Mouse (Mus musculus) MEL (cell line): ENCODE measurements at regions not wholly inside any gene's neighbourhood (a gene's known extent, or its start where the extent isn't known, plus 50 kb on each side); places are given as distances from the start of the nearest gene placed in this dataset.
A peak's percentile ranks its signal among the peaks of the same experiment; 100 is the strongest.

Experiments used
- DNase-seq: peaks from one replicate; pipeline ENCODE4 v3.0.0; 2011; ENCODE audit warnings: low read depth, low spot score
- H3K27ac ChIP-seq: 2 replicates; pipeline ENCODE4 v1.5.1; 2012; ENCODE audit warnings: low read depth, mild to moderate bottlenecking, control low read depth, low read length, moderate library complexity; ENCODE audit not compliant: control insufficient read depth
- H3K27me3 ChIP-seq, 2 experiments: fragments of 150-350 bp in 1 of 2; sonication (generic) in 1 of 2; 2 replicates each; pipeline ENCODE4 v1.6.1; 2012; ENCODE audit warnings: low read length in 2 of 2, mild to moderate bottlenecking in 2 of 2, improper control_type of control experiment in 1 of 2, moderate library complexity in 1 of 2; ENCODE audit not compliant: insufficient read depth in 2 of 2, control insufficient read depth in 1 of 2
- H3K36me3 ChIP-seq, 2 experiments: 2 replicates each; pipeline ENCODE4 v1.6.1; 2012 to 2014; ENCODE audit warnings: low read length in 2 of 2, improper control_type of control experiment in 1 of 2, inconsistent platforms in 1 of 2, mild to moderate bottlenecking in 1 of 2; ENCODE audit not compliant: insufficient read depth in 2 of 2, control insufficient read depth in 1 of 2
- H3K4me1 ChIP-seq, 2 experiments: fragments of 150-350 bp in 1 of 2; sonication (generic) in 1 of 2; 2 replicates each; pipeline ENCODE4 v1.6.1; 2012; ENCODE audit warnings: low read length in 2 of 2, improper control_type of control experiment in 1 of 2, mild to moderate bottlenecking in 1 of 2; ENCODE audit not compliant: insufficient read depth in 2 of 2, control insufficient read depth in 1 of 2
- H3K4me3 ChIP-seq, 2 experiments: fragments of 150-350 bp in 1 of 2; sonication (generic) in 1 of 2; 2 replicates each; pipeline ENCODE4 v1.5.1; 2012; ENCODE audit warnings: low read depth in 2 of 2, low read length in 2 of 2, mild to moderate bottlenecking in 2 of 2, moderate library complexity in 2 of 2, control low read depth in 1 of 2, improper control_type of control experiment in 1 of 2; ENCODE audit not compliant: control insufficient read depth in 1 of 2, insufficient read depth in 1 of 2
- H3K79me2 ChIP-seq: 2 replicates; pipeline ENCODE4 v1.6.1; 2012; ENCODE audit warnings: mild to moderate bottlenecking, low read length, moderate library complexity; ENCODE audit not compliant: control insufficient read depth, poor library complexity, insufficient read depth
- H3K9ac ChIP-seq: 2 replicates; pipeline ENCODE4 v1.6.1; 2012; ENCODE audit warnings: low read depth, mild to moderate bottlenecking, control low read depth, low read length, moderate library complexity; ENCODE audit not compliant: control insufficient read depth, poor library complexity, severe bottlenecking
- H3K9me3 ChIP-seq: fragments of 150-350 bp; sonication (generic); replicated peaks from 2 replicates; pipeline ENCODE4 v1.6.1; 2012; ENCODE audit warnings: mild to moderate bottlenecking, low read length, improper control_type of control experiment, moderate library complexity; ENCODE audit not compliant: insufficient read depth
- BHLHE40 ChIP-seq: IDR thresholded peaks from 2 replicates; pipeline ENCODE4 v1.6.1; 2012; ENCODE audit warnings: low read depth, mild to moderate bottlenecking, inconsistent platforms, low read length, improper control_type of control experiment, borderline replicate concordance
- CHD1 ChIP-seq: IDR thresholded peaks from 2 replicates; pipeline ENCODE4 v1.6.1; 2012; ENCODE audit warnings: low read depth, mild to moderate bottlenecking, inconsistent platforms, low read length, improper control_type of control experiment
- CHD2 ChIP-seq: IDR thresholded peaks from 2 replicates; pipeline ENCODE4 v1.6.1; 2011; ENCODE audit warnings: low read length, improper control_type of control experiment
- CTCF ChIP-seq, 3 experiments: IDR thresholded peaks in 2 of 3; conservative IDR thresholded peaks in 1 of 3; 2 replicates each; pipeline ENCODE4 v1.5.1; 2011 to 2012; ENCODE audit warnings: low read length in 3 of 3, low read depth in 2 of 3, mild to moderate bottlenecking in 2 of 3, improper control_type of control experiment in 1 of 3, inconsistent platforms in 1 of 3, mixed read lengths in 1 of 3, moderate library complexity in 1 of 3; ENCODE audit not compliant: control insufficient read depth in 1 of 3, insufficient read depth in 1 of 3, poor library complexity in 1 of 3, severe bottlenecking in 1 of 3
- ELF1 ChIP-seq: IDR thresholded peaks from 2 replicates; pipeline ENCODE4 v1.6.1; 2014; ENCODE audit warnings: low read depth, mild to moderate bottlenecking, inconsistent platforms, low read length, improper control_type of control experiment, moderate library complexity
- EP300 ChIP-seq, 2 experiments: IDR thresholded peaks; 2 replicates each; pipeline ENCODE4 v1.6.1; 2011; ENCODE audit warnings: improper control_type of control experiment in 2 of 2, low read length in 2 of 2, low read depth in 1 of 2, mild to moderate bottlenecking in 1 of 2
- ETS1 ChIP-seq: IDR thresholded peaks from 2 replicates; pipeline ENCODE4 v1.6.1; 2012; ENCODE audit warnings: low read depth, mild to moderate bottlenecking, inconsistent platforms, low read length, improper control_type of control experiment, moderate library complexity
- GABPA ChIP-seq: IDR thresholded peaks from 2 replicates; pipeline ENCODE4 v1.6.1; 2012; ENCODE audit warnings: low read depth, mild to moderate bottlenecking, inconsistent platforms, low read length, improper control_type of control experiment, moderate library complexity
- GATA1 ChIP-seq: IDR thresholded peaks from 2 replicates; pipeline ENCODE4 v1.6.1; 2011; ENCODE audit warnings: low read depth, low read length, improper control_type of control experiment
- HCFC1 ChIP-seq: IDR thresholded peaks from 2 replicates; pipeline ENCODE4 v1.6.1; 2012; ENCODE audit warnings: low read depth, mild to moderate bottlenecking, inconsistent platforms, low read length, improper control_type of control experiment, moderate library complexity
- JUND ChIP-seq: IDR thresholded peaks from 2 replicates; pipeline ENCODE4 v1.6.1; 2011; ENCODE audit warnings: low read depth, mild to moderate bottlenecking, improper control_type of control experiment, low read length
- MAX ChIP-seq: IDR thresholded peaks from 2 replicates; pipeline ENCODE4 v1.6.1; 2011; ENCODE audit warnings: low read length, improper control_type of control experiment
- MEF2A ChIP-seq: IDR thresholded peaks from 2 replicates; pipeline ENCODE4 v1.6.1; 2014; ENCODE audit warnings: low read depth, mild to moderate bottlenecking, inconsistent platforms, low read length, improper control_type of control experiment; ENCODE audit not compliant: poor library complexity, insufficient replicate concordance, severe bottlenecking; ENCODE audit errors: extremely low read depth
- MXI1 ChIP-seq: IDR thresholded peaks from 2 replicates; pipeline ENCODE4 v1.6.1; 2011; ENCODE audit warnings: mild to moderate bottlenecking, low read depth, low read length, improper control_type of control experiment
- MYB ChIP-seq: IDR thresholded peaks from 2 replicates; pipeline ENCODE4 v1.6.1; 2011; ENCODE audit warnings: mild to moderate bottlenecking, low read depth, low read length, improper control_type of control experiment
- NELFE ChIP-seq: IDR thresholded peaks from 2 replicates; pipeline ENCODE4 v1.6.1; 2011; ENCODE audit warnings: low read depth, low read length, improper control_type of control experiment
- POLR2A ChIP-seq, 2 experiments: IDR thresholded peaks; 2 replicates each; pipeline ENCODE4 v1.6.1; 2011 to 2012; ENCODE audit warnings: low read length in 2 of 2, mild to moderate bottlenecking in 2 of 2, control low read depth in 1 of 2, improper control_type of control experiment in 1 of 2, low read depth in 1 of 2, moderate library complexity in 1 of 2; ENCODE audit not compliant: control insufficient read depth in 1 of 2, insufficient read depth in 1 of 2, poor library complexity in 1 of 2
- POLR2AphosphoS2 ChIP-seq: IDR thresholded peaks from 2 replicates; pipeline ENCODE4 v1.6.1; 2011; ENCODE audit warnings: low read length, improper control_type of control experiment
- RAD21 ChIP-seq: IDR thresholded peaks from 2 replicates; pipeline ENCODE4 v1.6.1; 2011; ENCODE audit warnings: mild to moderate bottlenecking, low read depth, low read length, improper control_type of control experiment
- RCOR1 ChIP-seq: IDR thresholded peaks from 2 replicates; pipeline ENCODE4 v1.6.1; 2012; ENCODE audit warnings: low read depth, mild to moderate bottlenecking, inconsistent platforms, low read length, improper control_type of control experiment
- SMC3 ChIP-seq: IDR thresholded peaks from 2 replicates; pipeline ENCODE4 v1.6.1; 2011; ENCODE audit warnings: low read depth, low read length, improper control_type of control experiment
- TAL1 ChIP-seq: IDR thresholded peaks from 2 replicates; pipeline ENCODE4 v1.6.1; 2012; ENCODE audit warnings: mild to moderate bottlenecking, inconsistent platforms, low read length, moderate library complexity, mixed read lengths
- TCF12 ChIP-seq: IDR thresholded peaks from 2 replicates; pipeline ENCODE4 v1.6.1; 2014; ENCODE audit warnings: low read depth, mild to moderate bottlenecking, inconsistent platforms, low read length, improper control_type of control experiment, moderate library complexity
- UBTF ChIP-seq: IDR thresholded peaks from 2 replicates; pipeline ENCODE4 v1.6.1; 2012; ENCODE audit warnings: low read depth, mild to moderate bottlenecking, inconsistent platforms, low read length, improper control_type of control experiment, moderate library complexity, borderline replicate concordance; ENCODE audit not compliant: insufficient read depth
- USF1 ChIP-seq: IDR thresholded peaks from 2 replicates; pipeline ENCODE4 v1.6.1; 2014; ENCODE audit warnings: low read depth, mild to moderate bottlenecking, inconsistent platforms, low read length, improper control_type of control experiment, moderate library complexity
- ZNF384 ChIP-seq: IDR thresholded peaks from 2 replicates; pipeline ENCODE4 v1.6.1; 2012; ENCODE audit warnings: low read depth, mild to moderate bottlenecking, inconsistent platforms, low read length, improper control_type of control experiment

DNA sequence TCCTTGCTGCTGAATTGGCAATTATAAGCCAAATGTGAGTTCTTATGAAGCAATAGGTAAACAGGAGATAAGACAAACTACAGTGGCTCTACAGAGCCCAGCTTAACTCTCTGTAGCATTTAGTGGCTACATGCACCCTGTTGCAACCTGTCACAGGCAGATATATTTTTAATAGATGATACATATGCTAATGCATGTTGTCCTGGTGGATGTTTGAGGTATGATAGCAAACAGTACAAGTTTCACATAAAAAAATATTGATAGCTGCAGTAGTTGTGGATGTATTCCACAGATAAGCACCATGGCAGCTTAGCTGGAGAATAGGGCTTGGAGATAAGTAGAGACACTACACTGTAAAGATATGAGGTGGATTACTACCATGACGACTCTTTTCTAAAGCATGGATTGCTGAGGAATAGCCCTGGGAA, 477.1 kb upstream of the Cntn5 start:
- H3K9ac ChIP-seq: no peak overlapping the region
- TF ChIP-seq EP300 (IDR thresholded peaks at IDR 0.05; ENCODE audit: low read depth in 1 of 2, low read length in 2 of 2) (peak; percentile 48 to 71; a peak in 3 of 4 replicates), RCOR1 (no peak; the same call in 1 of the 2 replicates), NELFE (no peak), MEF2A (no peak), USF1 (no peak), SMC3 (no peak), MYB (no peak), TAL1 (0 out of 2 replicates have a peak, but pooled peaks have one; percentile 17), MAX (no peak), POLR2A (IDR thresholded peaks at IDR 0.05; ENCODE audit: control insufficient read depth in 1 of 2, insufficient read depth in 1 of 2, low read depth in 1 of 2, low read length in 2 of 2, poor library complexity in 1 of 2) (no peak), ZNF384 (no peak), RAD21 (no peak), JUND (no peak), ETS1 (peak; percentile 31; the same call in 1 of the 2 replicates), GATA1 (peak; percentile 25; the same call in 1 of the 2 replicates), HCFC1 (no peak), CHD1 (no peak), ELF1 (no peak), BHLHE40 (no peak), MXI1 (no peak), UBTF (no peak), GABPA (no peak), CHD2 (no peak), TCF12 (peak; percentile 81; the same call in 1 of the 2 replicates), CTCF (IDR thresholded peaks at IDR 0.05 in 2 of 3, conservative IDR thresholded peaks at IDR 0.05 in 1 of 3; ENCODE audit: control insufficient read depth in 1 of 3, insufficient read depth in 1 of 3, low read depth in 2 of 3, low read length in 3 of 3, poor library complexity in 1 of 3, severe bottlenecking in 1 of 3) (no peak), POLR2AphosphoS2 (no peak)
- no peaks in the 10 kb centered on the region; the same call in 1 of the 2 replicates for H3K9me3 ChIP-seq
- H3K79me2 ChIP-seq: no peaks in the 10 kb centered on the region
- H3K4me1 ChIP-seq: peaks cover 0 to 2% of the 10 kb centered on the region in 2 experiments; a peak in 1 of 4 replicates
- H3K27me3 ChIP-seq: no peaks in the 10 kb centered on the region; a peak in 1 of 4 replicates
- H3K27ac ChIP-seq: no peak overlapping the region
- H3K36me3 ChIP-seq: no peaks in the 10 kb centered on the region
- peak; percentile 15 for DNase-seq
- no peak overlapping the region for H3K4me3 ChIP-seq
